Mouse (Mus musculus): ENCODE measurements at regions not wholly inside any gene's neighbourhood (a gene's known extent, or its start where the extent isn't known, plus 50 kb on each side); places are given as distances from the start of the nearest gene placed in this dataset.
"Not testable (repeated sequence)": the region's sequence is repeated elsewhere in the genome, so short reads cannot be mapped to it uniquely, and the experiment has no call there.

GRCm38 (mm10) chr11:9932360-9933265 is 740.9 kb downstream of the Abca13 start:
- no peak for DNase-seq

GRCm38 (mm10) chr11:9962696-9963202 is 771.0 kb downstream of the Abca13 start:
- no peak for DNase-seq

- no peak for DNase-seq
Measured at GRCm38 (mm10) chr11:9982974-9983373, 791.2 kb downstream of the Abca13 start.

- no peak for DNase-seq
Measured at GRCm38 (mm10) chr11:9994601-9995166, 802.9 kb downstream of the Abca13 start.

GRCm38 (mm10) chr11:9995356-9995755 is 803.6 kb downstream of the Abca13 start:
- no peak for DNase-seq

- DNase-seq: no peak
Measured at GRCm38 (mm10) chr11:9997532-9998138, 805.9 kb downstream of the Abca13 start.

- no peak for DNase-seq
Measured at GRCm38 (mm10) chr11:10002170-10002569, 810.4 kb downstream of the Abca13 start.

- DNase-seq: no peak
Measured at GRCm38 (mm10) chr11:10006881-10007280, 815.1 kb downstream of the Abca13 start.

- no peak for DNase-seq
Measured at GRCm38 (mm10) chr11:10046593-10046992, 854.9 kb downstream of the Abca13 start.

GRCm38 (mm10) chr11:10051584-10052210 is 860.0 kb downstream of the Abca13 start:
- DNase-seq: no peak

- no peak for DNase-seq
Measured at GRCm38 (mm10) chr11:10071881-10072280, 880.1 kb downstream of the Abca13 start.

- no peak for DNase-seq
Measured at GRCm38 (mm10) chr11:10087939-10088338, 896.2 kb downstream of the Abca13 start.

- not testable (repeated sequence) for DNase-seq
Measured at GRCm38 (mm10) chr11:10102314-10102713, 910.6 kb downstream of the Abca13 start.

GRCm38 (mm10) chr11:10105077-10105476 is 913.3 kb downstream of the Abca13 start:
- DNase-seq: no peak

- DNase-seq: no peak
Measured at GRCm38 (mm10) chr11:10142161-10142560, 950.4 kb downstream of the Abca13 start.

- no peak for DNase-seq
Measured at GRCm38 (mm10) chr11:10149160-10149559, 957.4 kb downstream of the Abca13 start.

- no peak for DNase-seq
Measured at GRCm38 (mm10) chr11:10153836-10154235, 960.2 kb upstream of the Vwc2 start.

- DNase-seq: no peak
Measured at GRCm38 (mm10) chr11:10193738-10194137, 920.3 kb upstream of the Vwc2 start.

- no peak for DNase-seq
Measured at GRCm38 (mm10) chr11:10194774-10195173, 919.2 kb upstream of the Vwc2 start.

GRCm38 (mm10) chr11:10201021-10201420 is 913.0 kb upstream of the Vwc2 start:
- DNase-seq: peak; percentile 38 to 54

GRCm38 (mm10) chr11:10205257-10205656 is 908.8 kb upstream of the Vwc2 start:
- DNase-seq: no peak

Measured in kidney, postnatal 25 days (tissue).